Mouse (Mus musculus): ENCODE data around the gene Polg2. TPM values are rescaled to one million over a fixed set of nuclear protein-coding genes. Genes with fewer than 3 reads are reported as not detected.
"Not testable (repeated sequence)": the region's sequence is repeated elsewhere in the genome, so short reads cannot be mapped to it uniquely, and the experiment has no call there.

The Polg2 gene
- total RNA-seq, 1 experiment from 2014 or later = 19.8 TPM

- ATAC-seq (replicated peaks; ENCODE audit: insufficient number of reproducible peaks, low FRiP score, low TSS enrichment, poor library complexity, severe bottlenecking) = not testable (repeated sequence)
Observed at GRCm38 (mm10) chr11:106740724-106741123, 38.6 kb downstream of the Polg2 start.

GRCm38 (mm10) chr11:106739116-106739515 lies 40.2 kb downstream of the Polg2 start:
- ATAC-seq (replicated peaks; ENCODE audit: insufficient number of reproducible peaks, low FRiP score, low TSS enrichment, poor library complexity, severe bottlenecking) = no peak

GRCm38 (mm10) chr11:106737178-106737621 lies 42.1 kb downstream of the Polg2 start:
- ATAC-seq (replicated peaks; ENCODE audit: insufficient number of reproducible peaks, low FRiP score, low TSS enrichment, poor library complexity, severe bottlenecking) = no peak

GRCm38 (mm10) chr11:106736614-106737013 lies 42.7 kb downstream of the Polg2 start:
- ATAC-seq (replicated peaks; ENCODE audit: insufficient number of reproducible peaks, low FRiP score, low TSS enrichment, poor library complexity, severe bottlenecking) = no peak

- ATAC-seq (replicated peaks; ENCODE audit: insufficient number of reproducible peaks, low FRiP score, low TSS enrichment, poor library complexity, severe bottlenecking) = no peak
Observed at GRCm38 (mm10) chr11:106730714-106731113, 48.6 kb downstream of the Polg2 start.

GRCm38 (mm10) chr11:106729656-106730055 lies 49.7 kb downstream of the Polg2 start:
- no peak for ATAC-seq (replicated peaks; ENCODE audit: insufficient number of reproducible peaks, low FRiP score, low TSS enrichment, poor library complexity, severe bottlenecking)

- no peak for ATAC-seq (replicated peaks; ENCODE audit: insufficient number of reproducible peaks, low FRiP score, low TSS enrichment, poor library complexity, severe bottlenecking)
Observed at GRCm38 (mm10) chr11:106728402-106729366, 50.7 kb downstream of the Polg2 start.

GRCm38 (mm10) chr11:106727967-106728366 lies 51.4 kb downstream of the Polg2 start:
- ATAC-seq (replicated peaks; ENCODE audit: insufficient number of reproducible peaks, low FRiP score, low TSS enrichment, poor library complexity, severe bottlenecking) = no peak

- ATAC-seq (replicated peaks; ENCODE audit: insufficient number of reproducible peaks, low FRiP score, low TSS enrichment, poor library complexity, severe bottlenecking) = not testable (repeated sequence)
Observed at GRCm38 (mm10) chr11:106724916-106725235, 54.5 kb downstream of the Polg2 start.

GRCm38 (mm10) chr11:106724176-106724915 lies 55.0 kb downstream of the Polg2 start:
- no peak for ATAC-seq (replicated peaks; ENCODE audit: insufficient number of reproducible peaks, low FRiP score, low TSS enrichment, poor library complexity, severe bottlenecking)

- no peak for ATAC-seq (replicated peaks; ENCODE audit: insufficient number of reproducible peaks, low FRiP score, low TSS enrichment, poor library complexity, severe bottlenecking)
Observed at GRCm38 (mm10) chr11:106723611-106724125, 55.7 kb downstream of the Polg2 start.

- ATAC-seq (replicated peaks; ENCODE audit: insufficient number of reproducible peaks, low FRiP score, low TSS enrichment, poor library complexity, severe bottlenecking) = 0 out of 2 replicates have a peak, but pooled peaks have one; percentile 35
Observed at GRCm38 (mm10) chr11:106722831-106723361, 56.4 kb downstream of the Polg2 start.

GRCm38 (mm10) chr11:106720379-106720778 lies 59.0 kb downstream of the Polg2 start:
- ATAC-seq (replicated peaks; ENCODE audit: insufficient number of reproducible peaks, low FRiP score, low TSS enrichment, poor library complexity, severe bottlenecking) = no peak

Other genes with a start within 250 kb of the Polg2 start
- 15.4 to 24.3 TPM (median 17.8 TPM) in 3 replicates for gene Tex2, start 166.1 kb downstream of the Polg2 start, total RNA-seq (2017)
- 46.9 to 75.5 TPM (median 51.4 TPM) in 3 replicates for gene Pecam1, start 28.9 kb downstream of the Polg2 start, total RNA-seq (2017)
- 44.9 to 93.4 TPM (median 91.7 TPM) in 3 replicates for gene Milr1, start 28.3 kb downstream of the Polg2 start, total RNA-seq (2017)
- gene Ddx5, start 9.6 kb upstream of the Polg2 start, total RNA-seq (2017) = 2,968 to 3,655 TPM (median 3,142 TPM) in 3 replicates
- 19.5 to 54.4 TPM (median 22.2 TPM) in 3 replicates for gene Cep95, start 9.7 kb upstream of the Polg2 start, total RNA-seq (2017)
- gene Smurf2, start 141.2 kb upstream of the Polg2 start, total RNA-seq (2017) = 51.0 to 76.4 TPM (median 65.5 TPM) in 3 replicates
- 59.8 to 75.8 TPM (median 63.9 TPM) in 3 replicates for gene Kpna2, start 220.0 kb upstream of the Polg2 start, total RNA-seq (2017)
- gene 1810010H24Rik, start 246.1 kb upstream of the Polg2 start, total RNA-seq (2017) = not detected in 3 replicates

Data from monocyte, adult 5-6 weeks (primary cell).